Mouse (Mus musculus): ENCODE data around the gene Mllt1. TPM values are rescaled to one million over a fixed set of nuclear protein-coding genes. Genes with fewer than 3 reads are reported as not detected.
A peak's percentile ranks its signal among the peaks of the same experiment; 100 is the strongest.

Mllt1 gene
- total RNA-seq (2012; rRNA removed), result 21.7 and 25.0 TPM in 2 replicates
- 10 to 100 TPM in 1 of 2 experiments, not detected in 1; 63.0 TPM for polyA plus RNA-seq (2012; ENCODE audit: insufficient read depth in 1 of 2, insufficient read length in 2 of 2, low read depth in 1 of 2, low replicate concordance in 2 of 2, missing spikeins in 1 of 2)

DNA sequence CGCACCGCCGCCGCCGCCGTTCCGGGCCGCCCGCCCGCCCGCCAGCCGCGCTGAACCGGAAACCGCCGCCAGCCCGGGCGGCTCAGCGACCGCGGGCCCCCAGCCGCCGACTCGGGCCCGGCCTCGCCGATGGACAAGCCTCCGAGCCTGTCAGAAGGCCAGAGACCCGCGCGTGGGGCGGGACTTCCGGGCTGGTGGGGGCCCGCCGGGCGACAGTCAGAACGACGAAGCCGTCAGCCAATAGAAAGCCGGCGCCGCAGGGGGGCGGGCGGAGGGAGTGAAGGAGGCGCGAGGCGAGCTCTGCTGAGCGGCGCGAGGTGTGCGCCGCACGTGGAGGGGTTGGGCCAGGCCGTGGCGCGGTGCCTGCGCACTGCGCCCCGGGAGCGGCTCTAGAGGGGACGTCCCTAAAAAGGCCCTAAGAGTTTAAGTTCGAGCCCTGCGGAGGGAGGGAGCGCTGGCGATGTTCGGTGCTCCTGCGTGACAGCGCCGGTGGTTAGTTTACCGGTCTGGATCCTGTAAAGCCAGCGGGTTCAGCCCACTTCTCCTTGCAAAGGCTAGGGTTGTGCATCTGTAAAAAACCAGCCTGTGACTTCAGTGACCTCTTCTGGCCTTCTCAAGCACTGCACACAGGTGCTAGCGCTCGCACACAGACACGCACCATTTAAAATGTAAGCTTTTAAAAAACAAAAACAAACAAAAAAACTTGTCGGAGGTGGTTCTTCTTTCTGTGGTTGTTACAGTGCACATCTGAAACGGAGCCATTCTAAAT lies at the start of gene Mllt1:
Mllt1 (minus strand) TSS at position 53 of the 769 bp plus-strand sequence.
- TF ChIP-seq ELF1 (IDR thresholded peaks at IDR 0.05; ENCODE audit: low read depth, low read length) (peak; percentile 76), MAZ (IDR thresholded peaks at IDR 0.05; ENCODE audit: low read depth, low read length) (peak; percentile 98), POLR2A (IDR thresholded peaks at IDR 0.05; ENCODE audit: control insufficient read depth in 1 of 2, insufficient read depth in 1 of 2, low read depth in 1 of 2, low read length in 2 of 2, poor library complexity in 1 of 2) (peak; percentile 49 to 54; a peak in 3 of 4 replicates), TBP (IDR thresholded peaks at IDR 0.05; ENCODE audit: low read depth, low read length) (no peak), MEF2A (IDR thresholded peaks at IDR 0.05; ENCODE audit: extremely low read depth, insufficient replicate concordance, low read depth, low read length, poor library complexity, severe bottlenecking) (no peak), MYB (IDR thresholded peaks at IDR 0.05; ENCODE audit: low read depth, low read length) (no peak), GABPA (IDR thresholded peaks at IDR 0.05; ENCODE audit: low read depth, low read length) (no peak), POLR2AphosphoS2 (IDR thresholded peaks at IDR 0.05; ENCODE audit: low read length) (no peak), UBTF (IDR thresholded peaks at IDR 0.05; ENCODE audit: borderline replicate concordance, insufficient read depth, low read depth, low read length) (no peak), MYC (IDR thresholded peaks at IDR 0.05; ENCODE audit: low read depth, low read length) (peak; percentile 95), EP300 (IDR thresholded peaks at IDR 0.05; ENCODE audit: low read depth in 1 of 2, low read length in 2 of 2) (peak in 1 of 2 experiments; percentile 38; a peak in 1 of 4 replicates), POLR2AphosphoS5 (IDR thresholded peaks at IDR 0.05; ENCODE audit: borderline replicate concordance, low read depth, low read length) (no peak), NRF1 (IDR thresholded peaks at IDR 0.05; ENCODE audit: insufficient read depth, low read depth, low read length, poor library complexity, severe bottlenecking) (peak; percentile 67), MAX (IDR thresholded peaks at IDR 0.05; ENCODE audit: low read length) (peak; percentile 100), ETS1 (IDR thresholded peaks at IDR 0.05; ENCODE audit: low read depth, low read length) (peak; percentile 61; the same call in 1 of the 2 replicates), KAT2A (conservative IDR thresholded peaks at IDR 0.05; ENCODE audit: low read depth, low read length) (no peak; the same call in 1 of the 2 replicates), HCFC1 (IDR thresholded peaks at IDR 0.05; ENCODE audit: low read depth, low read length) (peak; percentile 77), E2F4 (IDR thresholded peaks at IDR 0.05; ENCODE audit: borderline replicate concordance, low read depth, low read length) (peak; percentile 49; the same call in 1 of the 2 replicates), SMC3 (IDR thresholded peaks at IDR 0.05; ENCODE audit: low read depth, low read length) (peak; percentile 15; the same call in 1 of the 2 replicates), USF1 (IDR thresholded peaks at IDR 0.05; ENCODE audit: low read depth, low read length) (peak; percentile 65), SIN3A (IDR thresholded peaks at IDR 0.05; ENCODE audit: low read length) (peak; percentile 47; the same call in 1 of the 2 replicates), CHD2 (IDR thresholded peaks at IDR 0.05; ENCODE audit: low read length) (no peak), MAFK (IDR thresholded peaks at IDR 0.05; ENCODE audit: borderline replicate concordance, low read depth, low read length) (no peak), GATA1 (IDR thresholded peaks at IDR 0.05; ENCODE audit: low read depth, low read length) (no peak), ZKSCAN1 (IDR thresholded peaks at IDR 0.05; ENCODE audit: low read depth, low read length) (no peak), MXI1 (IDR thresholded peaks at IDR 0.05; ENCODE audit: low read depth, low read length) (peak; percentile 96), RAD21 (IDR thresholded peaks at IDR 0.05; ENCODE audit: low read depth, low read length) (peak; percentile 43), CTCF (IDR thresholded peaks at IDR 0.05 in 2 of 3, conservative IDR thresholded peaks at IDR 0.05 in 1 of 3; ENCODE audit: control insufficient read depth in 1 of 3, insufficient read depth in 1 of 3, low read depth in 2 of 3, low read length in 3 of 3, poor library complexity in 1 of 3, severe bottlenecking in 1 of 3) (peak; percentile 41 to 49 (median 49)), USF2 (IDR thresholded peaks at IDR 0.05; ENCODE audit: borderline replicate concordance in 1 of 2, insufficient read depth in 1 of 2, low read depth in 1 of 2, low read length in 2 of 2) (no peak), NELFE (IDR thresholded peaks at IDR 0.05; ENCODE audit: low read depth, low read length) (peak; percentile 36; the same call in 1 of the 2 replicates), ZC3H11A (IDR thresholded peaks at IDR 0.05; ENCODE audit: low read depth, low read length) (peak; percentile 32), TCF12 (IDR thresholded peaks at IDR 0.05; ENCODE audit: low read depth, low read length) (peak; percentile 50), JUND (IDR thresholded peaks at IDR 0.05; ENCODE audit: low read depth, low read length) (no peak), BHLHE40 (IDR thresholded peaks at IDR 0.05; ENCODE audit: borderline replicate concordance, low read depth, low read length) (peak; percentile 93)
- no peaks in the 10 kb centered on the region for H3K9me3 ChIP-seq (replicated peaks; ENCODE audit: insufficient read depth, low read length)
- H3K4me3 ChIP-seq (ENCODE audit: control insufficient read depth in 1 of 2, insufficient read depth in 1 of 2, low read depth in 2 of 2, low read length in 2 of 2), result peak within 1 kb of the TSS; percentile 86 to 90
- peak; percentile 97 for DNase-seq (ENCODE audit: low read depth, low spot score)
- peaks cover 44% of the 10 kb centered on the region for H3K79me2 ChIP-seq (ENCODE audit: control insufficient read depth, insufficient read depth, low read length, poor library complexity)
- H3K27me3 ChIP-seq (ENCODE audit: control insufficient read depth in 1 of 2, insufficient read depth in 2 of 2, low read length in 2 of 2), result no peaks in the 10 kb centered on the region; a peak in 1 of 4 replicates
- peaks cover 0 to 10% of the 10 kb centered on the region in 2 experiments; a peak in 1 of 4 replicates for H3K36me3 ChIP-seq (ENCODE audit: control insufficient read depth in 1 of 2, insufficient read depth in 2 of 2, low read length in 2 of 2)
- H3K27ac ChIP-seq (ENCODE audit: control insufficient read depth, low read depth, low read length), result peak within 1 kb of the TSS; percentile 9; the same call in 1 of the 2 replicates
- peak within 1 kb of the TSS; percentile 82 for H3K9ac ChIP-seq (ENCODE audit: control insufficient read depth, low read depth, low read length, poor library complexity, severe bottlenecking)
- H3K4me1 ChIP-seq (ENCODE audit: control insufficient read depth in 1 of 2, insufficient read depth in 2 of 2, low read length in 2 of 2), result peaks cover 0 to 4% of the 10 kb centered on the region in 2 experiments; a peak in 1 of 4 replicates
